Mouse (Mus musculus) naive thymus-derived CD4-positive, alpha-beta T cell, adult 2 months (primary cell): ENCODE measurements around the gene Mael.

Experiments used
- DNase-seq: peaks from one replicate; pipeline ENCODE4 v3.0.0-alpha.2; 2011; ENCODE audit warnings: low read depth

Mael gene

GRCm38 (mm10) chr1:166153351-166154120, 85.0 kb downstream of the Mael start:
- peak; percentile 92 for DNase-seq

- DNase-seq, result no peak
Measured at GRCm38 (mm10) chr1:166152034-166152433, 86.5 kb downstream of the Mael start.

DNA sequence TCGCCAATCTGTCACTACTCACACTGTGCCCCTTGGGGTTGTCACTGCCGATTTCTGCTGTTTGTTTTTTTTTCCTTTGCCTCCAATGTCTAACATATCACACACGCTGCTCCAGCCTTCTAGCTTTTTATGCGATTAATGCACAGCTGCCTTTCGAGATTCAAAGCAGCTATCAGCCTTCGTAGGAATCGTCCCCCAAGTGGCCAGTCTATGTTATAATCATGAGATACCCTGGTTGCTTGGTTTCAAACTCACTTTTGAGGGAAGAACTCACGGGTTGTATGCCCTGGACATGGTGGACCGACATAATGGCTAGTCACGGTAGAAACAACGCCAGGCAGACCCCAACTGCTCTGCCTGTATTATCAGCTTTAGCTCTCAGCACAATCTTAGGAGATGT, 87.2 kb downstream of the Mael start:
- DNase-seq, result no peak
